Mouse (Mus musculus) stomach, postnatal 0 days (tissue): Measurements from ENCODE around the gene Foxk1. TPM values are rescaled to one million over a fixed set of nuclear protein-coding genes. Genes with fewer than 3 reads are reported as not detected.

Experiments used
- ATAC-seq: fragments of 200-750 bp; cut with Nextera tagmentation; 2 replicates; pipeline ENCODE4 v1.8.0; 2017; ENCODE audit not compliant: low FRiP score, low TSS enrichment
- DNase-seq: peaks from one replicate; pipeline ENCODE4 v3.0.0-alpha.2; 2016; ENCODE audit warnings: low spot score
- H3K27ac ChIP-seq: fragments of 300-500 bp; sonication (generic); replicated peaks from 2 replicates; pipeline ENCODE4 v1.5.1; 2014; ENCODE audit warnings: mild to moderate bottlenecking, control low read depth
- H3K27me3 ChIP-seq: fragments of 300-500 bp; sonication (generic); 2 replicates; pipeline ENCODE4 v1.6.1; 2014; ENCODE audit warnings: low read length; ENCODE audit not compliant: control insufficient read depth, insufficient read depth
- H3K36me3 ChIP-seq: fragments of 300-500 bp; sonication (generic); 2 replicates; pipeline ENCODE4 v1.6.1; 2014; ENCODE audit warnings: low read length, mixed read lengths; ENCODE audit not compliant: control insufficient read depth, insufficient read depth
- H3K4me1 ChIP-seq: fragments of 300-500 bp; sonication (generic); replicated peaks from 2 replicates; pipeline ENCODE4 v1.6.1; 2014; ENCODE audit warnings: antibody characterized with exemption; ENCODE audit not compliant: control insufficient read depth, insufficient read depth
- H3K4me2 ChIP-seq: fragments of 300-500 bp; sonication (generic); replicated peaks from 2 replicates; pipeline ENCODE4 v1.6.1; 2014; ENCODE audit warnings: low read depth, mild to moderate bottlenecking, control low read depth, moderate library complexity
- H3K4me3 ChIP-seq: fragments of 300-500 bp; sonication (generic); 2 replicates; pipeline ENCODE4 v1.5.1; 2014; ENCODE audit warnings: low read depth, low read length, control low read depth
- H3K9ac ChIP-seq: fragments of 300-500 bp; sonication (generic); 2 replicates; pipeline ENCODE4 v1.6.1; 2014; ENCODE audit warnings: mild to moderate bottlenecking, low read length, control low read depth, mixed read lengths
- H3K9me3 ChIP-seq: fragments of 300-500 bp; sonication (generic); 2 replicates; pipeline ENCODE4 v1.6.1; 2016; ENCODE audit warnings: low read length; ENCODE audit not compliant: control insufficient read depth
- CTCF ChIP-seq: IDR thresholded peaks from 2 replicates; pipeline ENCODE4 v1.5.1; 2016; ENCODE audit warnings: antibody characterized with exemption, low read depth, mild to moderate bottlenecking, moderate library complexity
- EP300 ChIP-seq: optimal IDR thresholded peaks from 2 replicates; pipeline ENCODE3; 2016; ENCODE audit warnings: antibody characterized with exemption
- WGBS: fragments of 180-500 bp; shearing (Covaris S2); extraction: QIAGEN DNeasy Blood & Tissue Kit; methylation state at CpG from one replicate; pipeline ENCODE4 v1.1.7; 2014; 5-methylcytosine and 5-hydroxymethylcytosine counted together
- polyA plus RNA-seq: library from polyadenylated mRNA; unstranded; fragments of >200 nt; fragmentation: Nextera tagmentation; extraction: Ambion mirVana; gene quantifications from 2 replicates; pipeline ENCODE4 v1.2.1, GENCODE M21; 2015

Foxk1 gene
- polyA plus RNA-seq, 1 experiment from 2014 or later = 3.5 TPM

DNA sequence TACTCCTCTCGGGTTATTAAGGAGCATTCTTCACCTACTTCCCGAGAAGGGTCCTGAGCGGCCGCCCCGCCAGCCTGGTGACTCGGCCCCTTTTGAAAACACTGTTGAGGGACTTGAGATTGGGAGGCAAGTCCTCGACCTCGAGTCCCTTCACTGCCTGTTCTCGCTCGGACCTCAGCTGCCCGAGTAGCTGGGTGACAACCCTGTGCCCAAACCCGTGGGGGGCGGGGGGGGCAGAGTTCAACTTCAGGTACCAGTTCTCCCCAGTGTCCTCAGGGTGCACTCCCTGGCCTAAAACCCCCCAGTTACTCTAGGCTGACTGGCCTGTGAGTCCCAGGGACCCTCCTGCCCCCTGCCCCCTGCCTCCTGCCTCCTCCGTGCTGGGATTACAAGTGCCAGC lies 42.7 kb downstream of the Foxk1 start:
- ATAC-seq (no peak), DNase-seq (no peak)
- H3K4me2 ChIP-seq = no peak overlapping the region
- no peak for TF ChIP-seq EP300
- TF ChIP-seq CTCF = no peak
- 62% methylated on average over 14 of the region's 14 CpGs for WGBS
- peaks cover 21% of the 10 kb centered on the region for H3K4me1 ChIP-seq
- no peak overlapping the region for H3K4me3 ChIP-seq
- no peaks in the 10 kb centered on the region for H3K36me3 ChIP-seq
- H3K27ac ChIP-seq = peak overlapping the region; percentile 63
- H3K9ac ChIP-seq = no peak overlapping the region
- no peaks in the 10 kb centered on the region for H3K9me3 ChIP-seq
- H3K27me3 ChIP-seq = no peaks in the 10 kb centered on the region

DNA sequence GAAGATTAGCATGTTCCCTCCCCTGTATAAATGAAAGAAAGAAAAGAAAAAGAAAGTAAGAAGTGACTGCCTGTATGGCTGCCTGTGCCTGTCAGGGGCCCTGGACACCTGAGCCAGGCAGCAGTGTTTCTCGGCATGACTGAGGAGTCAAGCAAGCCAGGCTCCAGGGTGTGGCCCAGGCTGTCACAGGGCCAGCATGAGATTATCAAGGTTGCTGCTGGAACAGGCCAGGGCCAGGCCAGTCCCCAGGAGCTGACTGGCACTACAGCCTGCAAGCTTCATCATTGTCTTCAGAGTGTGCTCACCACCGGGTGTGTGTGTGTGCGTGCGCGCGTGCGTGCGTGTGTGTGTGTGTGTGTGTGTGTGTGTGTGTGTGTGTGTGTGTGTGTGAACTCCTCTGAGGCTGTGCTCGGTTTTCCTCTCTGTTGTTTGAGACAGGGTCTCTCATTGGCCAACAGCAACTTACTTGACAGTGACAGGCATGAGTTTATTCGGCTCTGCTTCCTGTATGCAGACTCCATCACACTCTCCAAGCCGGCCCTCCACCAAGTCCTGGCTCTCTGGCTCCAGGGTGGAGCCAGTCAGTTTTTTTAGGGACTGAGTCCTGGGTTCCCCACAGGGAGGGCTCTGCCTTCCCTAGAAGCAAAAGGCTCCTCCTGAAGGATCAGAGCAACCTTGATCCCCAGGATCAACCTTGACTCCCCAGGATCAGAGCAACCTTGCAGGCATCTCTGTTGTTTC lies 43.7 kb downstream of the Foxk1 start:
- no peaks in the 10 kb centered on the region for H3K27me3 ChIP-seq
- no peak overlapping the region for H3K4me3 ChIP-seq
- H3K9me3 ChIP-seq = no peaks in the 10 kb centered on the region
- peaks cover 18% of the 10 kb centered on the region for H3K4me1 ChIP-seq
- H3K4me2 ChIP-seq = no peak overlapping the region
- H3K9ac ChIP-seq = 0 out of 2 replicates have a peak overlapping the region, but pooled peaks have one; percentile 31
- peak overlapping the region; percentile 77 for H3K27ac ChIP-seq
- H3K36me3 ChIP-seq = 0 out of 2 replicates have a peak, but pooled peaks cover 2% of the 10 kb centered on the region
- ATAC-seq (peak; percentile 55), DNase-seq (peak; percentile 86)
- 44% methylated on average over 11 of the region's 11 CpGs for WGBS
- TF ChIP-seq EP300 (no peak), CTCF (no peak)

DNA sequence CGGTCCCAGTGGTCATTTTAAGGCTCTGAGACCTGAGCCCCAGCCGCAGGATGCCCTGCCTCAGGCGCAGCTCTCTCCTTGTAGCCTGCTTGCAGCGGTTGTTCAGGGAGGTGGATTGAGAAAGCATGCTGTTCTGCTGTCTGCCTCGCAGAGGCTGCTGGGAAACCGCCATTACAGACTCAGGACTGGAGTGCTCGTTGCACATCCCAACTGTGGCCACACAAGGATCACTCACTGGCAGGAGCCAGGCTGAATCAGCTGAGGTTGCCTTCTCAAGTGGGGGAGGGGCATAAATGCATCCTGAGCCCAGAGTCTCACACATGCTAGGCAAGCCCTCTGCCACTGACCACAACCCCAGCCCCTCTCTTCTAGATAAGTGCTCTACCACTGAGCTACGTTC lies 44.4 kb downstream of the Foxk1 start:
- Histone ChIP-seq H3K9me3 (no peaks in the 10 kb centered on the region), H3K27me3 (no peaks in the 10 kb centered on the region), H3K4me1 (peaks cover 17% of the 10 kb centered on the region), H3K9ac (no peak overlapping the region), H3K4me2 (no peak overlapping the region), H3K36me3 (peaks cover 9% of the 10 kb centered on the region), H3K27ac (peak overlapping the region; percentile 77; the same call in 1 of the 2 replicates), H3K4me3 (no peak overlapping the region)
- DNase-seq = no peak
- no peak for TF ChIP-seq CTCF
- TF ChIP-seq EP300 = no peak
- 61% methylated on average over 8 of the region's 8 CpGs for WGBS
- ATAC-seq = no peak

DNA sequence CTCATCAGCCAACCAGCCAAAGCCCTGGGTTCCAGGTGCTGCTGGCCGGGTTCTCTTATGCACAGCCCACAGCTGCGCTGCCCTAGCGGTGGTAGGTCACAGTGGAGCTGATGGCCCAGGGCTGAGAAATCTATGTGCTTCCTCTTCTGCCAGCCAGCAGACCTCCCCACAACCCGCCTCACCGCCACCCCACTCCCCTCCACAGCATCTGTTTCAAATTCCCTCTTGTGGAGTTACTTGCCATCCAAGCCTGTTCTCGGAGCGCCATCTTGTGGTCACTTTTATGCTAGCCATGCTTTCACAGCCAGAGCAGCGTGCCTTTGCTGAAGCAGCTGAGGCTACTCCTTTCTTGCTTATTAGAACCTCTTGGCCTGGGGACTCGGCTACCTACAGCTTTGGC lies 46.8 kb downstream of the Foxk1 start:
- Histone ChIP-seq H3K9me3 (no peaks in the 10 kb centered on the region), H3K36me3 (peaks cover 17% of the 10 kb centered on the region), H3K4me3 (no peak overlapping the region), H3K27me3 (no peaks in the 10 kb centered on the region), H3K4me2 (0 out of 2 replicates have a peak overlapping the region, but pooled peaks have one; percentile 23), H3K9ac (peak overlapping the region; percentile 35; the same call in 1 of the 2 replicates), H3K27ac (0 out of 2 replicates have a peak overlapping the region, but pooled peaks have one; percentile 4), H3K4me1 (peaks cover 8% of the 10 kb centered on the region)
- peak; percentile 99 for TF ChIP-seq CTCF
- TF ChIP-seq EP300 = no peak
- DNase-seq (peak; percentile 93), ATAC-seq (peak; percentile 37)
- WGBS = 7% methylated on average over 9 of the region's 9 CpGs

DNA sequence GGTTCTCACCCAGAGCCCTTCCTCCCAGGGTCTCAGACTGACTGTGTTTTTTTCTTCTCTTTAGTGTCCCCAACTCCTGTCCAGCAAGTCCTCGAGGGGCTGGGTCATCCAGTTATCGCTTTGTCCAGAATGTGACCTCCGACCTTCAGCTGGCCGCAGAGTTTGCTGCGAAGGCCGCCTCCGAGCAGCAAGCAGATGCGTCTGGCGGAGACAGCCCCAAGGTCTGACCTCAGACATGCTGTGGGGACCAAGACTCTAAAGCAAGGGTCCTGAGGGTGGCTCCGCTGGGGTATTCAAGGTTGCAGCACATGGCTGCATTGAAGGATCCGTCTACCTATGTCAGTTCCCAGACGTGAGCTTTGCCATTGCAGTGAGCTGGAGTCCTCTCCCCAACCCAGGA lies 47.3 kb downstream of the Foxk1 start:
- no peak for DNase-seq
- H3K36me3 ChIP-seq = peaks cover 20% of the 10 kb centered on the region
- no peak overlapping the region for H3K9ac ChIP-seq
- no peak for ATAC-seq
- no peak overlapping the region for H3K4me3 ChIP-seq
- H3K4me2 ChIP-seq = no peak overlapping the region
- H3K27me3 ChIP-seq = no peaks in the 10 kb centered on the region
- no peak overlapping the region for H3K27ac ChIP-seq
- WGBS = 59% methylated on average over 12 of the region's 12 CpGs
- H3K4me1 ChIP-seq = peaks cover 6% of the 10 kb centered on the region
- H3K9me3 ChIP-seq = no peaks in the 10 kb centered on the region
- TF ChIP-seq EP300 = no peak
- no peak for TF ChIP-seq CTCF

DNA sequence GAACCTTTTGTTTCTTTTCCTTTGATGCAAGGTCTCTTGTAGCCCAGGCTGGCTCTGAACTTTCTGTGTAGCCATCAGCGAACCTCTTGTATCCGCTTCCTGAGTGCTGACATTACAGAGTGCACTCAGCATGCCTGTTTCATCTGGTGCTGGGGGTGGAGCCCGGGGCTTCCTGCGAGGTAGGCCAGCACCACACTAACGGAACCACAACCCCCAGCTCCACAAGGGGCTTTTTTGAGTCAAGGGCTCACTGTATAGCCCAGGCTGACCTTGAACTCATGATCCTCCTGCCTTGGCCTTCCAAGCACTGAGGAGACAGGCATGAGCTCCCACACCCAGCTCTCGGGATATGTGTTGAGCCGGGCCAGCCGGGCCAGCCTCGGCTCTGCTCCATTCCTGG lies 49.5 kb downstream of the Foxk1 start:
- H3K9ac ChIP-seq = no peak overlapping the region
- TF ChIP-seq EP300 (no peak), CTCF (no peak)
- H3K4me3 ChIP-seq = no peak overlapping the region
- H3K27ac ChIP-seq = no peak overlapping the region
- 97% methylated on average over 9 of the region's 9 CpGs for WGBS
- ATAC-seq (no peak), DNase-seq (no peak)
- no peaks in the 10 kb centered on the region for H3K27me3 ChIP-seq
- H3K9me3 ChIP-seq = no peaks in the 10 kb centered on the region
- peaks cover 35% of the 10 kb centered on the region for H3K36me3 ChIP-seq
- no peak overlapping the region for H3K4me2 ChIP-seq
- no peaks in the 10 kb centered on the region for H3K4me1 ChIP-seq
